Mouse (Mus musculus) CH12.LX (cell line): Measurements from ENCODE around the gene Cox5b. TPM values are rescaled to one million over a fixed set of nuclear protein-coding genes. Genes with fewer than 3 reads are reported as not detected.

Source experiments
- DNase-seq: peaks from one replicate; pipeline ENCODE4 v3.0.0-alpha.2; 2013; ENCODE audit errors: extremely low read depth
- H3K27ac ChIP-seq: 2 replicates; pipeline ENCODE4 v1.5.1; 2012; ENCODE audit warnings: low read depth, mild to moderate bottlenecking, control low read depth, moderate library complexity; ENCODE audit not compliant: insufficient read depth
- H3K27me3 ChIP-seq: replicated peaks from 2 replicates; pipeline ENCODE3; 2012; ENCODE audit warnings: inconsistent platforms
- H3K36me3 ChIP-seq, 2 experiments: replicated peaks in 1 of 2; 2 replicates each; pipeline versions ENCODE3 to v1.6.1; 2012; ENCODE audit warnings: inconsistent platforms in 1 of 2, low read length in 1 of 2, mild to moderate bottlenecking in 1 of 2, mixed read lengths in 1 of 2, moderate library complexity in 1 of 2; ENCODE audit not compliant: control insufficient read depth in 1 of 2, insufficient read depth in 1 of 2
- H3K4me1 ChIP-seq, 2 experiments: 2 replicates each; pipeline ENCODE4 v1.6.1; 2012; ENCODE audit warnings: inconsistent platforms in 1 of 2, moderate library complexity in 1 of 2; ENCODE audit not compliant: insufficient read depth in 2 of 2, control insufficient read depth in 1 of 2
- H3K4me2 ChIP-seq: 2 replicates; pipeline ENCODE4 v1.6.1; 2012; ENCODE audit warnings: low read depth, mild to moderate bottlenecking, control low read depth; ENCODE audit not compliant: poor library complexity, insufficient read depth, severe bottlenecking
- H3K4me3 ChIP-seq, 3 experiments: fragments of 150-350 bp in 1 of 3; sonication (generic) in 1 of 3; replicated peaks in 1 of 3; 2 replicates each; pipeline versions ENCODE3 to v1.5.1; 2011 to 2012; ENCODE audit warnings: low read depth in 2 of 3, low read length in 2 of 3, mild to moderate bottlenecking in 2 of 3, moderate library complexity in 2 of 3, control low read depth in 1 of 3, improper control_type of control experiment in 1 of 3, inconsistent platforms in 1 of 3, mixed read lengths in 1 of 3; ENCODE audit not compliant: poor library complexity in 1 of 3
- H3K79me2 ChIP-seq: replicated peaks from 2 replicates; pipeline ENCODE4 v1.6.1; 2012; ENCODE audit warnings: mild to moderate bottlenecking, moderate library complexity; ENCODE audit not compliant: control insufficient read depth, poor library complexity, insufficient read depth, severe bottlenecking; ENCODE audit errors: extremely low read depth
- H3K9ac ChIP-seq: 2 replicates; pipeline ENCODE4 v1.6.1; 2012; ENCODE audit warnings: low read depth, mild to moderate bottlenecking, control low read depth, moderate library complexity; ENCODE audit not compliant: insufficient read depth
- H3K9me3 ChIP-seq: replicated peaks from 2 replicates; pipeline ENCODE3; 2012; ENCODE audit warnings: low read length, inconsistent platforms, mixed read lengths
- BHLHE40 ChIP-seq: IDR thresholded peaks from 2 replicates; pipeline ENCODE4 v1.6.1; 2011; ENCODE audit warnings: mild to moderate bottlenecking, low read depth, low read length, improper control_type of control experiment
- CHD1 ChIP-seq: IDR thresholded peaks from 2 replicates; pipeline ENCODE4 v1.6.1; 2012; ENCODE audit warnings: low read depth, low read length, improper control_type of control experiment, inconsistent platforms
- CHD2 ChIP-seq: IDR thresholded peaks from 2 replicates; pipeline ENCODE4 v1.6.1; 2011; ENCODE audit warnings: low read length, improper control_type of control experiment
- ELF1 ChIP-seq: IDR thresholded peaks from 2 replicates; pipeline ENCODE4 v1.6.1; 2014; ENCODE audit warnings: low read depth, mild to moderate bottlenecking, inconsistent platforms, low read length, improper control_type of control experiment
- ETS1 ChIP-seq: conservative IDR thresholded peaks from 2 replicates; pipeline ENCODE4 v1.6.1; 2012; ENCODE audit warnings: low read depth, mild to moderate bottlenecking, inconsistent platforms, low read length, improper control_type of control experiment, moderate library complexity
- HCFC1 ChIP-seq: IDR thresholded peaks from 2 replicates; pipeline ENCODE4 v1.6.1; 2012; ENCODE audit warnings: low read depth, mild to moderate bottlenecking, inconsistent platforms, low read length, improper control_type of control experiment
- JUN ChIP-seq: IDR thresholded peaks from 2 replicates; pipeline ENCODE4 v1.6.1; 2011; ENCODE audit warnings: low read depth, mild to moderate bottlenecking, low read length, improper control_type of control experiment, moderate library complexity; ENCODE audit not compliant: insufficient read depth
- JUND ChIP-seq: conservative IDR thresholded peaks from 2 replicates; pipeline ENCODE4 v1.6.1; 2011; ENCODE audit warnings: low read depth, low read length, improper control_type of control experiment
- KAT2A ChIP-seq: IDR thresholded peaks from 2 replicates; pipeline ENCODE4 v1.6.1; 2012; ENCODE audit warnings: low read length, improper control_type of control experiment, inconsistent platforms; ENCODE audit not compliant: insufficient replicate concordance
- MAFK ChIP-seq: IDR thresholded peaks from 2 replicates; pipeline ENCODE4 v1.6.1; 2011; ENCODE audit warnings: low read length, improper control_type of control experiment; ENCODE audit not compliant: insufficient replicate concordance
- MAX ChIP-seq: IDR thresholded peaks from 2 replicates; pipeline ENCODE4 v1.6.1; 2011; ENCODE audit warnings: low read length, improper control_type of control experiment
- MAZ ChIP-seq: IDR thresholded peaks from 2 replicates; pipeline ENCODE4 v1.6.1; 2012; ENCODE audit warnings: low read depth, mild to moderate bottlenecking, inconsistent platforms, low read length, improper control_type of control experiment, moderate library complexity
- MEF2A ChIP-seq: IDR thresholded peaks from 2 replicates; pipeline ENCODE4 v1.6.1; 2014; ENCODE audit warnings: low read depth, mild to moderate bottlenecking, inconsistent platforms, low read length, improper control_type of control experiment, borderline replicate concordance
- MXI1 ChIP-seq: IDR thresholded peaks from 2 replicates; pipeline ENCODE4 v1.6.1; 2011; ENCODE audit warnings: mild to moderate bottlenecking, low read depth, low read length, improper control_type of control experiment
- MYC ChIP-seq: IDR thresholded peaks from 2 replicates; pipeline ENCODE4 v1.6.1; 2011; ENCODE audit warnings: low read depth, mild to moderate bottlenecking, improper control_type of control experiment, low read length
- NELFE ChIP-seq: IDR thresholded peaks from 2 replicates; pipeline ENCODE4 v1.6.1; 2011; ENCODE audit warnings: low read depth, low read length, improper control_type of control experiment
- NRF1 ChIP-seq: IDR thresholded peaks from 2 replicates; pipeline ENCODE4 v1.6.1; 2014; ENCODE audit warnings: low read depth, mild to moderate bottlenecking, inconsistent platforms, low read length, improper control_type of control experiment, moderate library complexity
- PAX5 ChIP-seq: IDR thresholded peaks from 2 replicates; pipeline ENCODE4 v1.6.1; 2012; ENCODE audit warnings: low read length, inconsistent platforms, mixed read lengths
- POLR2AphosphoS2 ChIP-seq: IDR thresholded peaks from 2 replicates; pipeline ENCODE4 v1.6.1; 2011; ENCODE audit warnings: low read depth, low read length, improper control_type of control experiment
- SMC3 ChIP-seq: IDR thresholded peaks from 2 replicates; pipeline ENCODE4 v1.6.1; 2011; ENCODE audit warnings: low read depth, low read length, improper control_type of control experiment
- TCF12 ChIP-seq: IDR thresholded peaks from 2 replicates; pipeline ENCODE4 v1.6.1; 2014; ENCODE audit warnings: low read depth, mild to moderate bottlenecking, inconsistent platforms, low read length, improper control_type of control experiment
- USF1 ChIP-seq: IDR thresholded peaks from 2 replicates; pipeline ENCODE4 v1.6.1; 2014; ENCODE audit warnings: low read depth, mild to moderate bottlenecking, inconsistent platforms, low read length, improper control_type of control experiment
- USF2 ChIP-seq: conservative IDR thresholded peaks from 2 replicates; pipeline ENCODE4 v1.6.1; 2011; ENCODE audit warnings: low read depth, low read length, improper control_type of control experiment
- ZC3H11A ChIP-seq: IDR thresholded peaks from 2 replicates; pipeline ENCODE4 v1.6.1; 2012; ENCODE audit warnings: low read depth, mild to moderate bottlenecking, inconsistent platforms, low read length, improper control_type of control experiment
- ZKSCAN1 ChIP-seq: IDR thresholded peaks from 2 replicates; pipeline ENCODE4 v1.6.1; 2012; ENCODE audit warnings: low read depth, inconsistent platforms, low read length, improper control_type of control experiment, borderline replicate concordance
- ZMIZ1 ChIP-seq: IDR thresholded peaks from 2 replicates; pipeline ENCODE4 v1.6.1; 2012; ENCODE audit warnings: low read depth, mild to moderate bottlenecking, inconsistent platforms, low read length, improper control_type of control experiment
- ZNF384 ChIP-seq: IDR thresholded peaks from 2 replicates; pipeline ENCODE4 v1.6.1; 2012; ENCODE audit warnings: low read depth, low read length, improper control_type of control experiment, inconsistent platforms
- dilution Hi-C: fragments of 300-500 bp; cut with MboI; formaldehyde crosslinking; loops from 2 replicates; pipeline ENCODE4 v1.14.3; 2020; ENCODE audit warnings: low sequenced_read_pairs; ENCODE audit not compliant: extremely low pct_unique_long_range_greater_than_20kb, extremely low pct_ligation_motif_present
- in situ Hi-C: fragments of 300-500 bp; cut with MboI; formaldehyde crosslinking; loops from 3 replicates; pipeline ENCODE4 v1.14.3; 2019; ENCODE audit warnings: low sequenced_read_pairs, low pct_ligation_motif_present, low pct_unique_long_range_greater_than_20kb, mixed read lengths
- polyA plus RNA-seq: library from polyadenylated mRNA; unstranded; fragments of >175 nt; gene quantifications from 2 replicates; pipeline ENCODE4 v1.2.1, GENCODE M21; 2012; ENCODE audit warnings: low read depth; ENCODE audit not compliant: insufficient read length
- total RNA-seq, 2 experiments: library from RNA; depleted of rRNA; stranded (reverse); fragments of 300-350 nt in 1 of 2; fragments of >200 nt in 1 of 2; gene quantifications; 2 replicates each; pipeline ENCODE4 v1.2.3; 2012 to 2014

The Cox5b gene
- total and polyA plus RNA-seq, 3 experiments = 448 to 599 (median 504) TPM

- TF ChIP-seq BHLHE40 = no peak
- TF ChIP-seq SMC3 = no peak
- TF ChIP-seq ZMIZ1 = no peak
- no peak for TF ChIP-seq ZKSCAN1
- no peak for TF ChIP-seq MAX
- TF ChIP-seq PAX5 = no peak
- TF ChIP-seq JUND = no peak
- no peak for TF ChIP-seq MAZ
- TF ChIP-seq NELFE = no peak
- TF ChIP-seq HCFC1 = no peak
- no peak for TF ChIP-seq TCF12
- no peak for TF ChIP-seq USF2
- no peak for TF ChIP-seq MEF2A
- no peak for TF ChIP-seq ZNF384
- no peak for TF ChIP-seq MYC
- no peak for TF ChIP-seq ETS1
- TF ChIP-seq JUN = no peak
- TF ChIP-seq MAFK = no peak
- no peak for TF ChIP-seq MXI1
- TF ChIP-seq USF1 = no peak
- peaks cover 27% of the 10 kb centered on the region for H3K79me2 ChIP-seq
- H3K27me3 ChIP-seq = no peaks in the 10 kb centered on the region
- H3K4me3 ChIP-seq = no peak overlapping the region
- H3K36me3 ChIP-seq = peaks cover 48 to 62% of the 10 kb centered on the region in 2 experiments
- in situ Hi-C loops = no loop called here
- H3K4me2 ChIP-seq = no peak overlapping the region
- no peak overlapping the region for H3K9ac ChIP-seq
- peaks cover 8 to 33% of the 10 kb centered on the region in 2 experiments; a peak in 3 of 4 replicates for H3K4me1 ChIP-seq
- no peak for DNase-seq
- H3K9me3 ChIP-seq = no peaks in the 10 kb centered on the region
- dilution Hi-C loops = no loop called here
- no peak overlapping the region for H3K27ac ChIP-seq
These were observed 15.9 kb downstream of the Cox5b start for GRCm38 (mm10) chr1:36707166-36707565.

- Histone ChIP-seq H3K9me3 (no peaks in the 10 kb centered on the region), H3K4me2 (no peak overlapping the region), H3K4me3 (no peak overlapping the region), H3K27ac (no peak overlapping the region), H3K4me1 (peaks cover 8 to 33% of the 10 kb centered on the region in 2 experiments; a peak in 3 of 4 replicates), H3K9ac (no peak overlapping the region), H3K79me2 (peaks cover 27% of the 10 kb centered on the region), H3K27me3 (no peaks in the 10 kb centered on the region), H3K36me3 (peaks cover 41 to 56% of the 10 kb centered on the region in 2 experiments)
- in situ Hi-C loops (no loop called here), dilution Hi-C loops (no loop called here)
- TF ChIP-seq ELF1 = no peak
- no peak for TF ChIP-seq CHD1
- no peak for TF ChIP-seq KAT2A
- no peak for TF ChIP-seq CHD2
- TF ChIP-seq ZC3H11A = no peak
- TF ChIP-seq POLR2AphosphoS2 = no peak
- TF ChIP-seq USF1 = no peak
- no peak for TF ChIP-seq PAX5
- no peak for TF ChIP-seq MAZ
- no peak for TF ChIP-seq NRF1
- TF ChIP-seq JUND = no peak
- no peak for DNase-seq
These were observed 16.5 kb downstream of the Cox5b start for GRCm38 (mm10) chr1:36707797-36708196.
